Mouse (Mus musculus) ES-Bruce4 (cell line): ENCODE measurements at regions not wholly inside any gene's neighbourhood (a gene's known extent, or its start where the extent isn't known, plus 50 kb on each side); places are given as distances from the start of the nearest gene placed in this dataset.

Experiments
- CTCF ChIP-seq: IDR thresholded peaks from one replicate; pipeline ENCODE4 v1.8.1; 2011; ENCODE audit warnings: low read depth, low read length
- EP300 ChIP-seq: IDR thresholded peaks from 2 replicates; pipeline ENCODE4 v1.6.1; 2011; ENCODE audit warnings: low read depth, low read length; ENCODE audit not compliant: insufficient read depth
- POLR2A ChIP-seq: IDR thresholded peaks from one replicate; pipeline ENCODE4 v1.8.1; 2011; ENCODE audit warnings: low read length; ENCODE audit not compliant: insufficient read depth

DNA sequence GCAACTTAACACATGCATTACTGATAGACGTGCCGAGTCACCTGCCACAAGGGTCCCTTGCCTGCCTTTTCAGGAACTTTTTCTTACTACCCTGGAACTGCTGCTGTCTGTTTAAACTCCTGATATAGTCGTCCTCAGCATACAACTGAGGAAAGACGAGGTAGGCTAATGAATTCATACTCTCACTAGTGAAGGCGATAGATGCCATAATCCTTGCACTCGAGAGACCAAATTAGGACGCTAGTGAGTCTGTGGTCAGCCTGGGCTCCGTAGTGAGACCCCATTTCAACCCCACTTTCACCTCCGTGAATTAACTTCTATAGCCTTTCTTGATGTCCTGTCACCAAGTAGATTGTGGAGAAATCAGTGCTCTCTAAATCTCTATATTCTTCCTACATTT is 244.1 kb downstream of the Zfp704 start:
- TF ChIP-seq CTCF (no peak), POLR2A (no peak), EP300 (no peak)
